Mouse (Mus musculus) C2C12 (cell line): Measurements from ENCODE around the gene Smg6. TPM values are rescaled to one million over a fixed set of nuclear protein-coding genes. Genes with fewer than 3 reads are reported as not detected.

ENCODE experiments used
- H3K27me3 ChIP-seq: one replicate; pipeline ENCODE4 v1.6.1; 2011; ENCODE audit not compliant: control insufficient read depth, insufficient read depth, insufficient read length
- H3K36me3 ChIP-seq: one replicate; pipeline ENCODE4 v1.6.1; 2011; ENCODE audit not compliant: control insufficient read depth, insufficient read depth
- H3K4me3 ChIP-seq: one replicate; pipeline ENCODE4 v1.5.1; 2011; ENCODE audit warnings: mild to moderate bottlenecking, control low read depth; ENCODE audit not compliant: poor library complexity, insufficient read depth, severe bottlenecking
- H3K79me2 ChIP-seq: one replicate; pipeline ENCODE4 v1.6.1; 2011; ENCODE audit not compliant: control insufficient read depth, insufficient read depth
- H3K79me3 ChIP-seq: one replicate; pipeline ENCODE4 v1.6.1; 2011; ENCODE audit warnings: low read depth, control low read depth
- H3ac ChIP-seq: one replicate; pipeline ENCODE3; 2011; ENCODE audit warnings: low read depth; ENCODE audit not compliant: control insufficient read depth, insufficient read length
- CEBPB ChIP-seq: IDR thresholded peaks from one replicate; pipeline ENCODE4 v1.6.1; 2011; ENCODE audit warnings: low read depth, mild to moderate bottlenecking, control low read depth, moderate library complexity
- CTCF ChIP-seq: IDR thresholded peaks from one replicate; pipeline ENCODE4 v1.5.1; 2011; ENCODE audit not compliant: control insufficient read depth, insufficient read depth, insufficient read length
- FOSL1 ChIP-seq: IDR thresholded peaks from one replicate; pipeline ENCODE4 v1.8.0; 2011; ENCODE audit warnings: mild to moderate bottlenecking, low read length; ENCODE audit not compliant: poor library complexity, insufficient read depth, severe bottlenecking
- MAX ChIP-seq: IDR thresholded peaks from one replicate; pipeline ENCODE4 v1.6.1; 2011; ENCODE audit warnings: mild to moderate bottlenecking, control low read depth
- MYOD1 ChIP-seq: IDR thresholded peaks from one replicate; pipeline ENCODE4 v1.6.1; 2011; ENCODE audit warnings: low read depth; ENCODE audit not compliant: control insufficient read depth, insufficient read length
- MYOG ChIP-seq: IDR thresholded peaks from one replicate; pipeline ENCODE4 v1.6.1; 2011; ENCODE audit not compliant: control insufficient read depth, insufficient read length; ENCODE audit errors: extremely low read depth
- USF1 ChIP-seq: IDR thresholded peaks from one replicate; pipeline ENCODE4 v1.6.1; 2011; ENCODE audit warnings: low read depth, mild to moderate bottlenecking, control low read depth, moderate library complexity
- polyA plus RNA-seq: library from polyadenylated mRNA; unstranded; fragments of >200 nt; fragmentation: generic; extraction: Trizol; gene quantifications from one replicate; pipeline ENCODE4 v1.2.1, GENCODE M21; 2012; ENCODE audit warnings: missing spikeins

The Smg6 gene
- polyA plus RNA-seq, 1 experiment: 7.5 TPM

GRCm38 (mm10) chr11:75017831-75018230 is 92.2 kb downstream of the Smg6 start:
- H3ac ChIP-seq: no peak overlapping the region
- no peaks in the 10 kb centered on the region for H3K79me3 ChIP-seq
- TF ChIP-seq MYOG: no peak
- TF ChIP-seq FOSL1: no peak
- TF ChIP-seq CEBPB: no peak
- TF ChIP-seq MYOD1: no peak
- no peak for TF ChIP-seq USF1
- TF ChIP-seq MAX: no peak
- TF ChIP-seq CTCF: no peak

DNA sequence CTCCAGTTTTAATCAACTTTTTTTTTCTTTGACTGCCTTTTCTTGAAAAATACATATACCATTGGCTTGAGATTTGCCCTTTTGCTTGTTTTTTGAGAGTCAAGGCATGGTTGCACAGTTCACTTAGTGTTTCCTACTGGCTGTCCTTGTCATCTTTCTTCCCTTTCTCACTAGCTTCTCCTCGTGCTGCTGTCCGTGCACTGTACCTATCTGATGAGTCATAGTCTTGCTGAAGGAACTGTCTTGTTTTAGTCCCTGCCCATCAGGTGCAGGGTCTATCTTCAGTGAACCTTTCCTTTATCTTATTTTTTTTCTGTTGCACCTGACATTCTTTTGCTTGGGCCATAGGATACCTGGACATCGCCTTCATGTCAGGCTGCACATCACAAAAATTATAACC is 101.4 kb downstream of the Smg6 start:
- H3K4me3 ChIP-seq: no peak overlapping the region
- no peak overlapping the region for H3ac ChIP-seq
- H3K79me2 ChIP-seq: no peaks in the 10 kb centered on the region
- H3K36me3 ChIP-seq: no peaks in the 10 kb centered on the region
- TF ChIP-seq MAX (no peak), MYOD1 (no peak), FOSL1 (no peak), CTCF (no peak), MYOG (no peak), USF1 (no peak), CEBPB (no peak)
- H3K27me3 ChIP-seq: no peaks in the 10 kb centered on the region
- no peaks in the 10 kb centered on the region for H3K79me3 ChIP-seq

More at GRCm38 (mm10) chr11:75017831-75018230, 92.2 kb downstream of the Smg6 start:
- Histone ChIP-seq H3K27me3 (no peaks in the 10 kb centered on the region), H3K36me3 (no peaks in the 10 kb centered on the region), H3K79me2 (no peaks in the 10 kb centered on the region), H3K4me3 (no peak overlapping the region)

- Histone ChIP-seq H3K4me3 (no peak overlapping the region), H3ac (no peak overlapping the region), H3K36me3 (no peaks in the 10 kb centered on the region), H3K27me3 (no peaks in the 10 kb centered on the region), H3K79me2 (no peaks in the 10 kb centered on the region), H3K79me3 (no peaks in the 10 kb centered on the region)
- TF ChIP-seq MYOD1 (no peak), MAX (no peak), CEBPB (no peak), MYOG (no peak), FOSL1 (no peak), CTCF (no peak), USF1 (no peak)
Observed at GRCm38 (mm10) chr11:75027616-75028015, 102.0 kb downstream of the Smg6 start.

DNA sequence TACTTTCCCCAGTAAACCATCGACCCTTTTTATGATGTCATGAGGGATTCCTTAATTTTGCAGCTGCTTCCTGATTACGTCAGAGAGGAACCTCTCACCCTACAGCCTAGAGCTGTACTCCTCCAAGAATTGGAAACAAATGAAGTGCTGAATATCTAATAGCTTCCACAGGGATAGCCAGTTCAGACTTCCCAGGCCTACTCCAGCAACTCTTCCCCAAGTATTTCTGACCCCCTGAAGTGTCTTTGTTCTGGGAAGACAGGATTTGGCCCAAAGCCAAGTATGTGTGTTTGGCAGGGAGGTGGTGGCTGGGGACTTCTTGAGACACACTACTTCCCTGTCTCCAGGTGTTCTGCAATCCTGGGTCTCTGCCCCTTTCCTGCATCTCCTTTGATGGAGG is 105.6 kb downstream of the Smg6 start:
- Histone ChIP-seq H3K27me3 (no peaks in the 10 kb centered on the region), H3K36me3 (no peaks in the 10 kb centered on the region), H3ac (no peak overlapping the region), H3K79me3 (no peaks in the 10 kb centered on the region), H3K79me2 (no peaks in the 10 kb centered on the region), H3K4me3 (no peak overlapping the region)
- TF ChIP-seq MYOD1 (no peak), FOSL1 (no peak), USF1 (no peak), MYOG (no peak), CTCF (no peak), CEBPB (no peak), MAX (no peak)

DNA sequence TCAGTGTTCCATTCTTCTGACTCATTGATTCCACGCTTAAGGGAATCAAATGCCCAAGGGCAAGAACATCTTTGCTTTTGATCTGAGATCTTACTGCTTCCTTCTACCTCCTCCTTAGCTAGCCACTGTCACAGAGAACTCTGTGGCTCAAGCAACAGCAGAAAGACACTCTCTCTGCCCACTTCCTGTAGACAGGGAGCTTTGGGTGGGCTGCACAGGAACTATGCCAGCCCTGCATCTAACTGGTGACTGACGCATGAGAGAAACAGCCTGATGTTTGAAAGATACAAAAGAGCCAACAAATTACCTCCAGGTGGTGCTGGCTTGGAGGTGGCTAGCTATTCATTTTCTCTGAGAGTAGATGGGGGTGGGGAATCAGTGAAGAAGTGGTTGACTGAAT is 107.3 kb downstream of the Smg6 start:
- no peak for TF ChIP-seq FOSL1
- no peak for TF ChIP-seq CTCF
- no peak for TF ChIP-seq USF1
- TF ChIP-seq MAX: no peak
- no peak for TF ChIP-seq MYOD1
- TF ChIP-seq MYOG: no peak
- no peak for TF ChIP-seq CEBPB

GRCm38 (mm10) chr11:75033581-75034067 is 108.0 kb downstream of the Smg6 start:
- Histone ChIP-seq H3ac (no peak overlapping the region), H3K4me3 (no peak overlapping the region), H3K79me3 (no peaks in the 10 kb centered on the region), H3K36me3 (no peaks in the 10 kb centered on the region), H3K27me3 (no peaks in the 10 kb centered on the region), H3K79me2 (no peaks in the 10 kb centered on the region)
- TF ChIP-seq FOSL1 (no peak), MYOD1 (no peak), CEBPB (no peak), MAX (no peak), USF1 (no peak), CTCF (no peak), MYOG (no peak)

More for the DNA sequence above, 107.3 kb downstream of the Smg6 start:
- Histone ChIP-seq H3K36me3 (no peaks in the 10 kb centered on the region), H3K4me3 (no peak overlapping the region), H3K79me3 (no peaks in the 10 kb centered on the region), H3K27me3 (no peaks in the 10 kb centered on the region), H3K79me2 (no peaks in the 10 kb centered on the region), H3ac (no peak overlapping the region)
